8 mouse cellular contexts compared by ENCODE assay signal in the genomic region with DNA sequence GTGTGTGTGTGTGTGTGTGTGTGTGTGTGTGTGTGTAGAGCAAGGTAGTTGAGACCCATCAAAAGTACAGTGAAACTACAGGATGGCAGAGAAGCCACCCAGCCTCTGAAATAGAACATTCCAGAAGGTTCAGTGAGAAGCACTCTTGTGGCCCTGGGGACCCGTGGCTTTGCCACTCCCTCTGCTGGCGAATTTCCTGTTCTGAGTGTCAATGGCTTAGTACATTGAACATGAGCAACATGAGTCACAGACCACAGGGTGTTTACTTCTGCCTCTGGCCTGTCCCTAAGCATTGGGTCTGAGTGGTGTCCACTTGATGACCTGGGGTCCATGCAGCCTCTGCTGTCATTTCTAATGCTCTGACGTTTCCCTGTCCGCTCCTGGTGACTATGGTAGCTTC. TPM values are rescaled to one million over a fixed set of nuclear protein-coding genes. Genes with fewer than 3 reads are reported as not detected.
DNase-seq lines count a peak whose midpoint lies in the region; ATAC-seq and TF ChIP-seq lines count a peak whose summit lies in the region.

No protein-coding gene starts in this region.

- no peak for DNase-seq in layer of hippocampus, adult 2 months (ENCODE audit: low spot score in 2 of 2)
- no peak for DNase-seq in layer of hippocampus, postnatal 36 days
- peak; percentile 88 for DNase-seq in Muller cell, postnatal 12 days (ENCODE audit: inconsistent ontology term)
- DNase-seq in forebrain, embryonic 14.5 days (ENCODE audit: low spot score): no peak
- peak; percentile 52 for DNase-seq in kidney, postnatal 14 days
- peak; percentile 55 to 58 for DNase-seq in spleen, adult 2 months (ENCODE audit: low read depth in 1 of 2, low spot score in 2 of 2)
- DNase-seq in frontal cortex, postnatal 10 days (ENCODE audit: low spot score in 2 of 2): no peak
- DNase-seq in left cerebral cortex, postnatal 25 days (ENCODE audit: low spot score in 2 of 2): no peak

- H3K4me1 ChIP-seq in forebrain, embryonic 14.5 days (ENCODE audit: control insufficient read depth, insufficient read depth, low read length): peaks cover 28% of the 10 kb centered on the region
- peaks cover 4% of the 10 kb centered on the region; the same call in 1 of the 2 replicates for H3K4me1 ChIP-seq in spleen, adult 2 months (ENCODE audit: control insufficient read depth, insufficient read depth, insufficient read length)

- no peaks in the 10 kb centered on the region for H3K36me3 ChIP-seq in forebrain, embryonic 14.5 days (ENCODE audit: control insufficient read depth, insufficient read depth, low read length)
- H3K36me3 ChIP-seq in spleen, adult 2 months (ENCODE audit: control insufficient read depth, insufficient read depth, low read length): no peaks in the 10 kb centered on the region

- H3K27me3 ChIP-seq in forebrain, embryonic 14.5 days (replicated peaks; ENCODE audit: control insufficient read depth, insufficient read depth, low read length): no peaks in the 10 kb centered on the region
- no peaks in the 10 kb centered on the region for H3K27me3 ChIP-seq in spleen, adult 2 months (ENCODE audit: control insufficient read depth, insufficient read depth, low read length)

- H3K9ac ChIP-seq in forebrain, embryonic 14.5 days (ENCODE audit: low read length): no peak overlapping the region

- ATAC-seq in forebrain, embryonic 14.5 days: no peak

- H3K4me2 ChIP-seq in forebrain, embryonic 14.5 days (ENCODE audit: low read length): no peak overlapping the region

- intact Hi-C loops in left cerebral cortex, postnatal 25 days (cut with DNase I): no loop called here

- H3K4me3 ChIP-seq in layer of hippocampus, adult 2 months: no peak overlapping the region
- no peak overlapping the region for H3K4me3 ChIP-seq in forebrain, embryonic 14.5 days (ENCODE audit: low read depth, low read length)
- no peak overlapping the region for H3K4me3 ChIP-seq in spleen, adult 2 months (ENCODE audit: extremely low read depth, insufficient read depth, insufficient read length)

- H3K27ac ChIP-seq in layer of hippocampus, adult 2 months: peak overlapping the region; percentile 29; the same call in 1 of the 2 replicates
- peak overlapping the region; percentile 86; the same call in 1 of the 2 replicates for H3K27ac ChIP-seq in forebrain, embryonic 14.5 days (ENCODE audit: low read depth, low read length)
- no peak overlapping the region for H3K27ac ChIP-seq in spleen, adult 2 months (ENCODE audit: insufficient read depth, low read length)

- TF ChIP-seq CTCF in layer of hippocampus, adult 2 months (conservative IDR thresholded peaks at IDR 0.05): peak; percentile 61
- TF ChIP-seq CTCF in spleen, adult 2 months (IDR thresholded peaks at IDR 0.05; ENCODE audit: extremely low read depth, insufficient read depth, insufficient read length, insufficient replicate concordance): peak; percentile 45; the same call in 1 of the 2 replicates

- no peaks in the 10 kb centered on the region for H3K9me3 ChIP-seq in forebrain, embryonic 14.5 days (replicated peaks; ENCODE audit: control insufficient read depth, low read length)

- 81% methylated on average over 4 of the region's 4 CpGs for WGBS in forebrain, embryonic 14.5 days
- WGBS in spleen, adult 2 months: 37% methylated on average over 4 of the region's 4 CpGs

- TF ChIP-seq POLR2A in spleen, adult 2 months (IDR thresholded peaks at IDR 0.05; ENCODE audit: low read depth, low read length): no peak

RNA-seq across cellular contexts. Expression of a gene that starts 28.6 kb away (rescaled TPM):
- 10 to 100 TPM; 47.5 to 58.0 TPM for total RNA-seq in layer of hippocampus, adult 2 months (2021)
- total RNA-seq in layer of hippocampus, postnatal 36 days (2021): 10 to 100 TPM; 54.4 to 57.3 TPM
- polyA plus RNA-seq in forebrain, embryonic 14.5 days (2014; fragmentation: Nextera tagmentation; extraction: Ambion mirVana): 9.1 and 12.0 TPM in 2 replicates
- polyA plus RNA-seq in spleen, adult 2 months (2012; rRNA removed): 17.3 and 18.4 TPM in 2 replicates
- 10 to 100 TPM; 70.5 to 72.2 TPM for total RNA-seq in left cerebral cortex, postnatal 25 days (2021)

Comparison
In these comparisons a context has a peak if more than half of its experiments do, and no peak if none do; other contexts are left out.
1. DNase-seq: peak in Muller cell, postnatal 12 days (single experiment), kidney, postnatal 14 days (single experiment) and spleen, adult 2 months (2 of 2); none in layer of hippocampus, adult 2 months (0 of 2), layer of hippocampus, postnatal 36 days (0 of 2), forebrain, embryonic 14.5 days (single experiment), frontal cortex, postnatal 10 days (0 of 2) and left cerebral cortex, postnatal 25 days (0 of 2).